In the genomic region with DNA sequence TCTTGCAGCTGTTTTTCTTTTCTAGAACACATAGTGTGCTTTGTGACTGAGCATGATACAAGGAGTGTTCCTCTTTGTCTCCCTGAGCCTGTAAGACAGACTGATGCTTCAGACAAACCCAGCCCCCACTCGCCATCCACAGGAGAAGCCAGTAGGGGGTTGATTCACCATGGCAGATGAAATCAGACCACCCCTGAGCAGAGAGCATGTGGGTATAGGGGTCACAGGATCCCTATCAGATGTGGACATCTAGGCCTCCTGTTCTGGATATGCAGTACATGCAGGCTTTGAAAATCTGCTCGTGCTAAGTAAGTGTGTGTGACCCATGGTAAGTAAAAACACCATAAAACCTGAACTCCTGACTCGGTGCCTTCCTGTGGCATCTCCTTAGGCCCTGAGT, we compare ENCODE assay signal across 15 mouse cellular contexts.
"Had no signal": no experiment of that assay in that cellular context is flagged by ENCODE, and none has a peak within 500 bp of the region (broad histone marks: within the 10 kb centered on the region; RNA-seq: fewer than 3 reads in every experiment).

No protein-coding gene starts in this region.

- ATAC-seq: midbrain, embryonic 16.5 days had no signal

- DNase-seq: kidney, adult 11 months; kidney, adult 9 months; kidney, postnatal 10 days; kidney, postnatal 4 days; lung, adult 18-20 months; right cerebral cortex, adult 18-20 months; spleen, adult 18-20 months; thymus, adult 2 months; thymus, postnatal 25 days had no signal

- H3K9me3 ChIP-seq: limb, embryonic 13.5 days; midbrain, embryonic 12.5 days; neural tube, embryonic 13.5 days had no signal

- H3K27me3 ChIP-seq: limb, embryonic 13.5 days had no signal

- H3K4me1 ChIP-seq: neural tube, embryonic 13.5 days had no signal

- H3K9ac ChIP-seq: limb, embryonic 13.5 days; liver, embryonic 14.5 days; midbrain, embryonic 12.5 days; neural tube, embryonic 13.5 days had no signal

- H3K4me3 ChIP-seq: layer of hippocampus, adult 2 months; limb, embryonic 13.5 days; midbrain, embryonic 12.5 days; neural tube, embryonic 13.5 days had no signal

- H3K4me2 ChIP-seq: limb, embryonic 13.5 days; midbrain, embryonic 12.5 days; neural tube, embryonic 13.5 days had no signal

- H3K36me3 ChIP-seq: limb, embryonic 13.5 days; midbrain, embryonic 12.5 days; neural tube, embryonic 13.5 days had no signal

- H3K27ac ChIP-seq: layer of hippocampus, adult 2 months; limb, embryonic 13.5 days; liver, embryonic 14.5 days; midbrain, embryonic 12.5 days; neural tube, embryonic 13.5 days had no signal
